Mouse (Mus musculus) NIH3T3 (cell line): Measurements from ENCODE around the gene Gm45140.

ENCODE experiments used
- DNase-seq: peaks from one replicate; pipeline ENCODE4 v3.0.0-alpha.2; 2012; ENCODE audit warnings: low read depth

The Gm45140 gene

DNA sequence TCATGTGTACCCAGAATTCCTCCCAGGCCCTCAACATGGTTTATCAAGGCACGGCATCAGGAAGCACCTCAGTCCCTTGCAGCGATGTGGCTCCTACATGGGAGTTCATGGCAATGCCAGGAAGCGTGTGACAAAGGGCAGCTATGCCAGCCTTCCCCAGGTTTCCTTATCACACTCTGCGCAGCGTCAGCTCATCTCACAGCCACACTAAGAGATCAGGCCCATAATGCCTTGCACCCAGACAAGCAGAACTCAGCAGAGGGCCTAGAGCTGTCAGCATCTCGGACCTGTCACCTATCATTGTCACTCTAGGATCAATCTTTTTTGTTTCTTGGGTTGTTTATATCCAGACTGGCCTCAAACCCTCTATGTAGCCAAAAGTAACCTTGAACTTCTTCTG is 36.0 kb downstream of the Gm45140 start:
- no peak for DNase-seq

DNA sequence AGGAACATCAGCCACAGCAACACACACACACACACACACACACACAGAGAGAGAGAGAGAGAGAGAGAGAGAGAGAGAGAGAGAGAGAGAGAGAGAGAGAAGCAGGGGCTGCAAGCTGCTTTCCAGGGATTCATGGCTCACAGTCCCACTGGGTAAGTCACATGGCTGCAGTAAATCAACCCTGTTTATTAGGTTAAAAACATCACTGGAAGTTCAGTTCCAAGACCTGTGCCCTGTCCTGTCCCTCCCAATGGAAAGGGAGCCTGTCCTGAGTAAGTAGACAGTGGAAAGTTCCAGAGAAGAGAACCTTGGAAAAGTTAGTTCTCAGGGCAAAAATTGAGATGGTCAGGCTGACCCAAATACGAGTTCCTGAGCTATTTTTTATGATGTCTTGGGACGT is 38.3 kb downstream of the Gm45140 start:
- DNase-seq = no peak

DNA sequence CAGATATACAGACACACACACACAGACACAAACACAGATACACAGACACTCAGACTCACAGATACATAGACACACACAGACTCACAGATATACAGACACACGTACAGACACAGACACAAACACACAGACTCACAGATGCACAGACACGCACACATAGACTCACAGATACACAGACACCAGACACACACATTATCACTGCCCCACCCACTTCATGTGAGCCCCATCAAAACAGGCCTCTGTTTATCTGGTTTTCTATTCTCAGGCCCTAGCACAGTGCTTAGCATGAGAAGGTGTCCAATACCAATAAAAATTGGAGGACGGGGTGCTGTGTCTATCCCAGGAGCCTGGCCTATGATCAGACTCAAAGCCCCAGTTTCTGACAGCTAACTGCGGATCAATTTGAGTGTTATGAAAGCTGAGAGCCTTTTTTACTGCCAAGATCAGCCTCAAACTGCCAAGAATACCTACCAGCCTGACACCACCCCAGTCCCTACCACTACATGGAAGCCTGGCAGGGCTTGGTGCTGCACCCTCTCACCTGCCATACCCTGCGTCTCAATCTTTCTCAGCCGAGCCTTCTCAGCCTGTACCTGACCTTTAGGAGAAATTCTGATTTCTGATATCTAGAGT is 39.2 kb downstream of the Gm45140 start:
- no peak for DNase-seq

DNA sequence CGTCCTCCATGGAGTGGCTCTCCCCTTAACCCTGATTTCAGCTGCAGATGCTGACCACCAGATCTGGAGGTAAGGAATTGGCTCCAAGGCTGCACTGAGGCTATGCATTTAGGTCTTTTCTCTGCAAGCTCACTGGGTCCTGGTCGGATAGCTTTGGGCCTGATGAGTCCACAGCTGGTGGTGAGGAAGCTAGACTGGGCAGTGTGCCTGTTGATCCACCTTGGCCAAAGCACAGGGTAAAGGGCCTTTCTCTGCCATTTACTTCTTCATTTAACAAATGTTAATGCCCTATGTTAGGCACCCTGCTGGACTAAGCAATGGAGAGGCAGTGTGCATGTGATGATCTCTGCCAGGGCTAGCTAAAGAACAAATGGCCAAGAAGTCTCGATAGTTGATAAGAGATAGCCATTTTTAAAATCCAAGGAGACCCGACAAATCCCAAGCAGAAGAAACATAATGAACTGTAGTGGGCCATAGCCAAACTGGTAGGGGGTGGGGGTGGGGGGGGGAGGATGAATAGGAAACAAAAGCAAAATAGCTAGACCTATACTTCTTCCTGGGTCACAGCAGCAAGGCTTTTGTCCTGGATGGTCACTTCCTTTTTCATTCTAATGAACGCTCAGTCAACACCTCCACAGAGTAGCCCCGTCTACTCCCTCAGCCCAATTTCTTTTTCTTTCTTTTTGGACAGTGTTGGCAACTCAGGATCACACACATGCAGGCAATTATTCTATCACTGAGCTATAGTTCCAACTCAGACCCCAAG is 40.0 kb downstream of the Gm45140 start:
- DNase-seq = no peak

DNA sequence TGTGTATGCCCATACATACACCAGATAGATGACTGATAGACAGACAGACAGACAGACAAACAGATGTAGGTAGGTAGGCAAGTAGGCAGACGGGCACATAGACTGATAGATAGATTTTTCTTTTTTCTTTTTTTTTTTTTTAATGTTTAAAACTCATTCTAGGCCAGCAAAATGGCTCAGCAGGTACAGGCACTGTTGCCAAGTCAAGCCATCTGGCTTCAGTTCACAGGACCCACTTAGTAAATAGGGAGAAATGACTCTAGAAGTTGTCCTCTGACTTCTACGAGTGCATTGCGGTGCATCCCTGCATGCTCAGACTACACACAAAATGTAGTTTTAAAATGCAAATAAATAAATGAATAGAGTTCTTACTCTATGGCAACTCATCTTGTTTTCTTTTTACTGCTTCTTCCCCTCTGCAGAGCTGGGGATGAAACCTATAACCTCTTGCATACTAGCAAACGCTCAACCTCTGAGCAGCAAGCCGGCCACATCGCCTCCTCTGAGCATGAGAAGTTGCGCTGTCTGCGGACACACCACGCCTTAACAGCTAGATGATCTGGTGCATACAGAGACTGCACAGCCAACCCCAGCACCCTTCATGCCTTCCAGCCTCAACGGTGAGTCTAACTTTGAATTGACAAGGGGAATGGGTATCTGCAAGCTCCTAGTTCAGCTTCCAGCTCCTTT is 41.6 kb downstream of the Gm45140 start:
- DNase-seq = no peak

DNA sequence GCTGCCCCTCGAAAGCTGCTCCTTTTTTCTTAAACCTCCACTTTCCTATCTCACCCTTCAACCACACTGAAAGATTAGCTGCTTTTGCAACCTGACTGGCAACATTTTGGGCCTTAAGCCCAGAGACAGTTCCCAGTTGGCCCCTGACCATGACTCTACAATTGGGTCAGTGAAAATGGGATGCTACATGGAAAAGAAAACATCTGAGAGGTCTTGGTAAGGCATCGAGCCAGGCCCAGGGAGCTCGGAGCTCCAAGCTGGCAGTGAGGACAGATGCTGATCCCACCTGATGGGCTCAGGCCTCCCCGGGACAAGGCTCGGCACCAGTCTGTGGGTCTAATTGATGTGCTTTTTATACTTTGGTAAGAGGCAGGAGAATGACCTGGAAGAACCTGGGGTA is 43.8 kb downstream of the Gm45140 start:
- no peak for DNase-seq

DNA sequence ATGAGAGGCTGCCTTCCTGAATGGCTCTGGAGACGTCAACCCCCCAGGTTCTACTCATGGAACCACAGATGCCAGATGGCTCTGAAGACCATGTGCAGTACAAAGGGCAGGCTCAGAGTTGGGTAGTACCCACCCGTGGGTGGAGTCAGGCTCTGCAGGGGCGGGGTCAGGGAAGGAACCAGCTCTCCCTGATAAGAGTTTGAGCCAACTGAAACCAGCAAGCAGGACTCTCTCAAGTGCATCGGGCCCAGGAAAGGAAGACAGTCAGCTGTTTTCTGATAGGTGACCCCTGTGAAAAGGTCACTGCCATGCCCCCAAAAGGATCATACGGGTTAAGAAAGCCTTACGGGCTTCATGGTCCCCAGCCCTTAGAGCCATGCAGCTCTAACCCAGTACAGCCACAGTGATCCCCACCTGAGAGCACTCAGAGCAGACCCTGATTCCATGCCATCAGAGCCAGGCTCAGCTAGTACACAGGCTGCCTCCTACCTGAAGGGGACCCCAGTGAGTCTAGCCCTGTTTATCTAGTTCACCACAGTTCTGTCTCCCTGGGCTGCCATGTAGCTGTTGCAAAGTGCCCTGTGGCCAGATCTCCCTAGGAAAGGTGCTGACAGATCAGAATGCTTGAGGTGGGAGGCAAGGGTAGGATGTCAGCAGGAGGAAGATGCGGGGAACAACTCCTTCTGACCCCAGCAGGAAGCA is 44.7 kb downstream of the Gm45140 start:
- DNase-seq = no peak

DNA sequence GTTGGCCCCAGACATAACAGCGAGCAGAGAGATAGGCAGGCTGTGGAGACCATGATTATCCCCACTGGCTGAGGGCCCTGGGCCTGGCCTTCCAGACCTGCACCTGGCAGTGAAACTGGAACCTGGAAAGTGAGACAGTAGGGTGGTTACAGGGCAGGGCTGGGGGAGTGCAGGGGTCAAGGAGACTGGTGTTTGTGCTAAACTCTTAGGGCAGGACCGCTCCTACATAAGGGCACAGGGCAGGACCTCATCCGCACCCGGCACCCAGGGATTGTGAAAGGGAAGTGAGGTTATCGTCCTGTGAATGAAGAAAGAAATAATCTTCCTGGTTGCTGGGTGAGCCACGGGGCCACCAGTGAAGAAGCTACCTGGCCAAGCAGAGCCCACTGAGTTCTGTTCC is 45.8 kb downstream of the Gm45140 start:
- no peak for DNase-seq

DNA sequence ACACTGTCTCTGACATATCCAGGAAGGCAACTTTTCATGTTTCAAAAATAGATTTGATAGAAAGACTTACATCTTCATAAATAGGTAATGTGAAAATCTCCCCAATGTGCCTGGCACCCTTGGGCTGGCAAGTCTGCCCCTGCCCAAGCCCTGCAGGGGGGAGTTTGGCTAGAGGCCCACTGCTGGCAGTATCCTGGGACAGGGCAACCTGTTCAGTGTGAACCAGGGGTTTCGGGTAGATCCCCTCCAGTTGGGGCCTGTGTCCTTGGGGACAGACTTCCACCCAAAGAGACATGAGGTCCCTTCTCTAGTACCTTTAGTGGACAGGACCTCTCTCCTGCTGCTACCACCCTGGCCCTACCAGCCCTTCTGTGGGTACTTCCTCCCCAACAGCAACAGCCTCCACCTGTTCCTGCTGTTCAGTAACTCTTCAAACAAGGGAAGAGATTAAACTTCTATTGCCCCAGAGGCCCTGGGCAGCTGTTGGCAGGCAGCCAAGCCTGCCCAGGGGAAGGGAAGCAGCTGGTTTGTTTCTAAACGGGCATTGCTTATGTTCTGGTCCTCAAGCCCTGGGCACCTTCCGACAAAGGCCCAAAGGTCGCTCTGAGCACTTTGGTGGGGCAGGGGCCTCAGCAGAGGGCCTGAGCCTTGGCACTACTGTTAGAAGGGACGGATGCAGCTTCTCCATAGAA is 46.6 kb downstream of the Gm45140 start:
- peak; percentile 52 for DNase-seq

DNA sequence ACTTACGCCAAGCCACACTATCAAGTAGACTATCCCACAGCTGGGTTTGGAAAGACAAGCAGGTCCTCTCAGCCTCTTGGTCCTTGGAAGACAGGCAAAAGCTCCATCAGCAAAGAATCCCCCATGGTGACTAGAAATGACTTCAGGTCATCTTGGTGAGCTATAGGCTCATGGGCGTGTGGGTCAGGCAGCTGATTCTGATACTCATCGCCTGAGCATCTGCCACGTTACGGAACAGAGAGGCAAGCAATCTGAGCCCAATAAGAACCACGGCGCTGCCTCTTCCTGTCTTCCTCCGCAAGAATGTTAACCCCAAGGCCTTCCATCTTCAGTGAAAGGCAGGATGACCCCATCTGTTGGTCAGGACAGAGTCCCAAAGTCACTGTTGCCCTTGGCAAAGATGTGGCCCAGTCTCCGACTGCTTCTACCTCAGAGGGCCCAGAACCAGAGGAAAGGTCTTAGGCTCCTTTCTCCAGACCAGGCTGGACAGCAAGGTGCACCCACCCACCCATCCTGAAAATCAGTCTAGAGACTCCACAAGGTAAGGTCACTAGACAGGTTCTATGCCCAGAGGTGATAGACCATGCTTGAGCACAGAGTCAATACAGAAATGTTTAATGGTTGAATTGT is 47.2 kb downstream of the Gm45140 start:
- no peak for DNase-seq

DNA sequence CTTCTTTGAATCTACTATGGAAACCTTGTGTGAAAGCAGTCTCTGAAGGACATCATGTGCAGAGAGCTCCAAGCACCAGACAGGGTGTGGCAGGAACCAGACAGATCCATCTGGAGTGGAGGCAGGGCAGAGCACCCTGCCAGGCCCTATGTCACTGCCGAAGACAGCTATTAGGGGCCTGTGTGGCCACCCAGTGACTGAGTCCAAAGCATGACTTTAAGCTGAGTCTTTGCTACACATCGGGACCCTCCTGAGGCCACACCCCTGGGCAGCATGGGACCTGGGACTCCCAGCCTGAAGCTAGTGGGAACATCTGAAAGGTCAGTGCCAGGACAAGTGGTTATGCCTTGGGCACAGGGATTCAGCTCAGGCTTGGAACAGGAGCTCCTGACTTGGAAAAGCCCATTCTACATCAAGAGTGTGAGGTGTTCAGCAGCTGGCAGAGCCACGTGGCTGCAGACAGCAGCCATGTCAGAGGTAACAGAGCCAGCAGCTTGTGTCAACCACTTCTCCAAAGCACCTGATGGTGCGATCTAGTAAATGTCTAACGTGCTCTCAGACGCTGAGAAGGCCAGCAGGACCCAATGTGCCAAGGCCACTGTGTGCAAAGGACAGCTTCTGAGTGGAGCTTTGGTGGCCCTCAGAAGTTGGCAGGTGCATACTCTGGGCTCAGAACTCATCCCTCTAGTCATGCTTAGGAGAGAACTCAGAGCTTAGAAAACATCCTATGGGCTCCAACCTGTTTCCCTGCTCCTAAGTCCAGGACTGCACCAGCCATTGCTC is 48.3 kb downstream of the Gm45140 start:
- no peak for DNase-seq

DNA sequence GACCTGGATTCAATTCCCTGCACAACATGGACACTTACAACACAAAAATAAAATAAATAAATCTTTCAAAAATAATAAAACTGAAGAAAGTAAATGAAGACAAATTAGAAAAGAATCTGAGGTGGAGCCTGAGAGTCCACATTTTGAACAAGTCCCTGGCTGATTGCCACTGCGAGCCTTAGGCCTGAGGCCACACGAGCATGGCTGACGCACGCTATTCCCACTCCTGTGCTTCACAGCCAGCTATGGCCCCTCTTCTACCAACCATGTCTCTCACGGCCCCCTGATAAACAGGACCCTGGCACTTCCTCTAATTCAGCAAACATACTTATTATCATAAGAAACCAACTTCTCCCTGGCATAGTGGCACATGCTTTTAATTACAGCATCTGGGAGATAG is 49.0 kb downstream of the Gm45140 start:
- DNase-seq = no peak

DNA sequence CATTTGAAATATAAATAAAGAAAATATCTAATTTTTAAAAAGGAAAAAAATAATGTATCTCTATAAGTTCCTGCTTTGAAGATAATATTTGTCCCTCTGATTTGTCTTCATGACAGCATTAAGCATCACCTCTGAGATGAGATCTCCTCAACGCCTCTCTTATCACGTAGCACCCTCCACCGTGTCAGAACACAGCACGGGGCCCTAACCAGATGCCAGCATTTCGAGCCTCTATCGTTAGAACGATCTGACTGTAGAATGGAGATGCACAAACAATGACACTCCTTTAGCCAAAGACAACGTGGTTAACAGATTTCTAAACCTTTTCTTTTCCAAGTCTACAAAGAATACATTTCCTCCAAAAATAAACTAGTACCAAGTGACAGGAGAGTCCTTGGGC is 51.6 kb downstream of the Gm45140 start:
- no peak for DNase-seq

DNA sequence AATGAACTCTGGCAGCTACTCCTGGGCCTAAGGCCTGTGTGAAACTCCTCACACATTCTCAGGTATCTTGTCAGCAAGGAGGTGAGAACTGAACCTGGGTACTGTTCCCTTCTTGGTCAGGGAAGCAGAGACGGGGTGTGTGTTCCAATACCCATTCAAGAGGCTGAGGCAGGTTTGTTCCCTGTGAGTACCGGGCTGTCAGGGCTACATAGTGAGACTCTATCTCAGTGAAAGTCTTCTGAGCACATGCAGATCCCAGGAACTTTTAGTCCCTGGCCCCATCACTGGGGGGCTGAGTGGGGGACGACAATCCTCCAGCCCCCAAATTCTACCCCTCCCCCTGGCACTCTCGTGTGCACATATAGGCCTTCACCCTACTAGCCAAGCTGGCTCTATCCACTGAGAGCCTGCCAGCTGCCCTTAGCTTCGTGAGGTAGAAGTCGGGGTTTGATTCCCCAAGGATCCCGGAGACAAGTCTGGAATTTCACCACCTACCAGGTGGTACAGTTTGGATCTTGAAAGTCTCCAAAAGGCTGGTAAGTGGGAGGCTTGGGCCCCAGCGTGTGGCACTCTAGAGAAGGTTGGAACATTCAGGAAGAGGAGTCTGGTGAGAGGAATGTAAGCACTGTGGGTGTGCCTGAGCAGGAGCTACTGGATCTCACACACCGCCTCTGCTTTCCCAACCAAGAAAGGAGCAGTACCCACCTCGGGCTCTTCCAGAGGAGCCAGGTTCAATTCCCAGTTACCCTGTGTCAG is 54.9 kb downstream of the Gm45140 start:
- DNase-seq = no peak

DNA sequence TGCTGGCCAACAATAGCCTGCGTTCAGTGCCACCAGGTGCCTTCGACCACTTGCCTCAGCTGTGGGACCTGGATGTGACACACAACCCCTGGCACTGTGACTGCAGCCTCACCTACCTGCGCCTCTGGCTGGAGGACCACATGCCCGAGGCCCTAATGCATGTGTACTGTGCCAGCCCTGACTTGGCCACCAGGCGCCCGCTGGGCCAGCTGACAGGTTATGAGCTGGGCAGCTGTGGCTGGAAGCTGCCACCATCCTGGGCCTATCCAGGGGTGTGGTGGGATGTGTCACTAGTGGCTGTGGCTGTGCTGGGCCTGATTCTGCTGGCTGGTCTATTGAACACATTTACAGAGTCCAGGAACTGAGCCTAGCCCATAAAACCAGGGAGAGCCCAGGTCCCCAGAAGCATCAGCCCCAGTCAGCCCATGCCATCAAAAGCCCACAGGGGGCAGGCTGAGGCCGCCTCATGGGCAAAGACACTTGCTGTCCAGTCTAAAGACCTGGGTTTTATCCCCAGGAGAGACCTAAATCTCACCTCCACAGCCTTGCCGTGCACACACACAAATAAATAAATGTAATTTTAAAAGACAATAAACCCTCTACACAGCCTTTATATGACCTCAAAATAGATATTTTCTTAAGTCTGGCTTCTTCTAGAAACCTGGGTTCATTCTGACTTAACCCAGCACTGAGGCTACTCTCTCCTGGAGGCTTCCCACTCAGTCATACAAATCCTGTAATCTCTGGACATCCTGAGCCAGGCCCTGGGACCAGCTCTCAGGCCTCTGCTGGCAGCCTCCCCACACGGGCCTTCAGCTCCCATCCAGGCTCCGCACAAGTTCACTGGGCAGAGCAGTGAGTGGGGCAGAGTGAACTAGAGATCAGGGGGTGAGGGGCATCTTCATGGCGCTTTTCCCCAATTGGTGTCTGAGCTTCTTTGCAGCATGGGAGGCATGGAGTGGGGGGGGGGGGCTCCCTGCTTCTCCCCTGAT is 56.1 kb downstream of the Gm45140 start:
- DNase-seq = peak; percentile 59

DNA sequence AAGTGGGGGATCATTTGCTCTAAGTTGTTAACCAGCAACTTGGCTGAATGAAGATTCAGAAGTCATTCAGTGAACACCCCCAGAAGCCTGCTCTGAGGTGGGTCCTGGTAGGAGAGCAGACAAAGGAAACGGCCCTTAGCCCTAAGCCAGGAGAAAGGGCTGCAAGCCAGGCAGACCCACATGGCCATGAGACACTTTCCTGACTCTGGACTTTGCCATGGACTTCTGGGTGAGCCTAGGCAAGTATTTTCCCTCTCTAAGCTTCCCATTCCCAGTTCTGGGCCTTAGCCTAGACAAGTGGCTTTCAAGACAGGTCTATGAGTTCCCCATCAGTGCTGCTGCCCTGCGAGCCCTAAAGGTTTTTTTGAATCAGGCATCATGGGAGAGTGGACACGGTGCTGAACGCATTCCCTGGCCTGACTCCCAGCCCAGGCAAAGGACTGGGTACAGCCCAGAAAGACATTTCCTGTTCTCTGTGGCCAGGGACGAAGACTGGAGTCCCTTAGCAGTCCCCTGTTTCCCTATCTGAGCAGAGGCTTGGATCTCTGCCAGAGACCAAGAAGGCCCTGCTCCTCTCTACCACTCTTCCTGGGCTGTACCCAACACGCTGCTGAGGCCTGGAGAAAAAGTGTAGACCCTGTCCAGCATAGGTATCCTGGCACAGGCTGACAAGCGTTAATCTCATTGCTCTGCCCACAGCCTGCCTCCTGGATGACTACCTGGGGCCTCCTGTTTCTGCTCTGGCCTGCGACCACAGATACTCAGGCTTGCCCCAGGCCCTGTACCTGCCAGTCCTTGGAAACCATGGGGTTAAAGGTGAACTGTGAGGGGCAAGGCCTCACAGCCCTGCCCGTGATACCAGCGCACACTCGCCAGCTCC is 57.1 kb downstream of the Gm45140 start:
- DNase-seq = no peak

DNA sequence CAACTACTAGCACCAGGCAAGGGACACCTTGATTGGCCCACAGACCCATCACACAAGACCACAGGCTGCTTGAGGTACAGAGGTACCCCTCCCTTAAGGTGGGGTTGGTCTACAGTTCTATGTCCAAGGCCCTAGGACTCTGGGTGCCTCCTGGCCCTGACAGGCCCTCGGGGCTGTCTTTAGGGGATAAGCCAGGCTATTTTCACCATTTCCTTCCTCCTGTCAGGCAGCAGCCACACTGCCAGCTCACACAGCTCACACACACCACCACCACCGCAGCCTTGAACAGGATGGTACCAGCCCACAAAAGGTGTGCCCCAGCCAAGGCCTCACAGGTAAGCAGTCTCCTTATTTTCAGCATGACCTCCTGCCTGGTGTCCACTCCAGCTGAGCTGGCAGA is 57.8 kb downstream of the Gm45140 start, which contains the start of gene Gp9:
Gp9 (plus strand) TSS at position 231 of the 400 bp plus-strand sequence.
- DNase-seq = no peak

DNA sequence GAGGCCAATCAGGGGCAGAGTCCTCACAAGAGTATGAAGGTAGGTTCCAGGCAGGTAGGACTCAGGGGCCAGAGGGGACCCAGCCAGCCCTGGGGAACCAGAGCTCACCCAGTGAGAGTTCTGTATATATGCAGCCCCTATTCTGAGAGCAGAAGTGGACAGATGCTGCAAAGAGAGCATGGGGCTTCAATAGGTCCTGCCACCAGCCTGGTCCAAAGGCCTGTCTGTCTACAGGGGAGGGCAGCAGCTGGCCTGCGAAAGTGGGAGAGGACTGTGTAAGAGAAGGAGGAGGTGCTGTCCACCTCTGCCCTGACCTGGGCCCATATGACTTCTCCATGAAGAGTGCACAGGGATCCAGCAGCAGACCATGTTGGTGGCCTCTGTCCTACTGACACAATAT is 58.9 kb downstream of the Gm45140 start:
- no peak for DNase-seq
